Mouse (Mus musculus): ENCODE measurements at regions not wholly inside any gene's neighbourhood (a gene's known extent, or its start where the extent isn't known, plus 50 kb on each side); places are given as distances from the start of the nearest gene placed in this dataset.
A peak's percentile ranks its signal among the peaks of the same experiment; 100 is the strongest.
"Not testable (repeated sequence)": the region's sequence is repeated elsewhere in the genome, so short reads cannot be mapped to it uniquely, and the experiment has no call there.

- DNase-seq (ENCODE audit: low spot score) = peak; percentile 36
- no peak for ATAC-seq (ENCODE audit: low FRiP score, low TSS enrichment)
- 7% methylated on average over 4 of the region's 4 CpGs for WGBS
- Histone ChIP-seq H3K36me3 (ENCODE audit: control insufficient read depth, insufficient read depth, low read length) (no peaks in the 10 kb centered on the region), H3K27ac (replicated peaks) (no peak overlapping the region), H3K9ac (ENCODE audit: low read length) (no peak overlapping the region), H3K4me1 (replicated peaks; ENCODE audit: control insufficient read depth, insufficient read depth) (no peaks in the 10 kb centered on the region), H3K9me3 (ENCODE audit: control insufficient read depth, low read length) (no peaks in the 10 kb centered on the region), H3K4me3 (ENCODE audit: low read depth, low read length) (no peak overlapping the region), H3K27me3 (ENCODE audit: control insufficient read depth, insufficient read depth, low read length) (no peaks in the 10 kb centered on the region), H3K4me2 (replicated peaks; ENCODE audit: low read depth) (no peak overlapping the region)
- no peak for TF ChIP-seq EP300 (optimal IDR thresholded peaks at IDR 0.05)
- peak; percentile 84 for TF ChIP-seq CTCF (IDR thresholded peaks at IDR 0.05; ENCODE audit: low read depth)
Measured at GRCm38 (mm10) chr4:89532462-89532861, 146.8 kb upstream of the Dmrta1 start.

GRCm38 (mm10) chr4:89530050-89530911 lies 149.0 kb upstream of the Dmrta1 start:
- WGBS = 57% methylated on average over 5 of the region's 5 CpGs
- Histone ChIP-seq H3K4me3 (ENCODE audit: low read depth, low read length) (no peak overlapping the region), H3K27me3 (ENCODE audit: control insufficient read depth, insufficient read depth, low read length) (no peaks in the 10 kb centered on the region), H3K4me1 (replicated peaks; ENCODE audit: control insufficient read depth, insufficient read depth) (no peaks in the 10 kb centered on the region), H3K9me3 (ENCODE audit: control insufficient read depth, low read length) (no peaks in the 10 kb centered on the region), H3K4me2 (replicated peaks; ENCODE audit: low read depth) (no peak overlapping the region), H3K27ac (replicated peaks) (no peak overlapping the region), H3K9ac (ENCODE audit: low read length) (no peak overlapping the region), H3K36me3 (ENCODE audit: control insufficient read depth, insufficient read depth, low read length) (no peaks in the 10 kb centered on the region)
- TF ChIP-seq CTCF (IDR thresholded peaks at IDR 0.05; ENCODE audit: low read depth) (no peak), EP300 (optimal IDR thresholded peaks at IDR 0.05) (no peak)
- ATAC-seq (ENCODE audit: low FRiP score, low TSS enrichment) (no peak), DNase-seq (ENCODE audit: low spot score) (no peak)

GRCm38 (mm10) chr4:89527966-89528365 lies 151.3 kb upstream of the Dmrta1 start:
- H3K9me3 ChIP-seq (ENCODE audit: control insufficient read depth, low read length) = no peaks in the 10 kb centered on the region
- no peak overlapping the region for H3K4me2 ChIP-seq (replicated peaks; ENCODE audit: low read depth)
- peaks cover 3% of the 10 kb centered on the region; the same call in 1 of the 2 replicates for H3K27me3 ChIP-seq (ENCODE audit: control insufficient read depth, insufficient read depth, low read length)
- ATAC-seq (ENCODE audit: low FRiP score, low TSS enrichment) = no peak
- H3K27ac ChIP-seq (replicated peaks) = no peak overlapping the region
- no peak overlapping the region for H3K9ac ChIP-seq (ENCODE audit: low read length)
- WGBS = 45% methylated on average over 1 of the region's 1 CpGs
- H3K4me3 ChIP-seq (ENCODE audit: low read depth, low read length) = no peak overlapping the region
- DNase-seq (ENCODE audit: low spot score) = no peak
- H3K36me3 ChIP-seq (ENCODE audit: control insufficient read depth, insufficient read depth, low read length) = no peaks in the 10 kb centered on the region
- no peak for TF ChIP-seq CTCF (IDR thresholded peaks at IDR 0.05; ENCODE audit: low read depth)
- TF ChIP-seq EP300 (optimal IDR thresholded peaks at IDR 0.05) = no peak
- H3K4me1 ChIP-seq (replicated peaks; ENCODE audit: control insufficient read depth, insufficient read depth) = no peaks in the 10 kb centered on the region

GRCm38 (mm10) chr4:89527326-89527725 lies 151.9 kb upstream of the Dmrta1 start:
- Histone ChIP-seq H3K9me3 (ENCODE audit: control insufficient read depth, low read length) (no peaks in the 10 kb centered on the region), H3K4me1 (replicated peaks; ENCODE audit: control insufficient read depth, insufficient read depth) (no peaks in the 10 kb centered on the region), H3K36me3 (ENCODE audit: control insufficient read depth, insufficient read depth, low read length) (no peaks in the 10 kb centered on the region), H3K27me3 (ENCODE audit: control insufficient read depth, insufficient read depth, low read length) (peaks cover 3% of the 10 kb centered on the region; the same call in 1 of the 2 replicates), H3K4me3 (ENCODE audit: low read depth, low read length) (no peak overlapping the region), H3K9ac (ENCODE audit: low read length) (no peak overlapping the region), H3K4me2 (replicated peaks; ENCODE audit: low read depth) (no peak overlapping the region), H3K27ac (replicated peaks) (no peak overlapping the region)
- TF ChIP-seq CTCF (IDR thresholded peaks at IDR 0.05; ENCODE audit: low read depth) (no peak), EP300 (optimal IDR thresholded peaks at IDR 0.05) (no peak)
- DNase-seq (ENCODE audit: low spot score) (no peak), ATAC-seq (ENCODE audit: low FRiP score, low TSS enrichment) (no peak)
- 74% methylated on average over 7 of the region's 7 CpGs for WGBS

- H3K36me3 ChIP-seq (ENCODE audit: control insufficient read depth, insufficient read depth, low read length); ATAC-seq (ENCODE audit: low FRiP score, low TSS enrichment): not testable (repeated sequence)
- 54% methylated on average over 4 of the region's 4 CpGs for WGBS
Measured at GRCm38 (mm10) chr4:89525525-89525924, 153.7 kb upstream of the Dmrta1 start.

More at GRCm38 (mm10) chr4:89525525-89525924, 153.7 kb upstream of the Dmrta1 start:
- not testable (repeated sequence) for H3K4me2 ChIP-seq (replicated peaks; ENCODE audit: low read depth); H3K27ac ChIP-seq (replicated peaks); H3K9me3 ChIP-seq (ENCODE audit: control insufficient read depth, low read length); DNase-seq (ENCODE audit: low spot score); H3K9ac ChIP-seq (ENCODE audit: low read length); H3K4me3 ChIP-seq (ENCODE audit: low read depth, low read length); H3K4me1 ChIP-seq (replicated peaks; ENCODE audit: control insufficient read depth, insufficient read depth); H3K27me3 ChIP-seq (ENCODE audit: control insufficient read depth, insufficient read depth, low read length)
